Mouse (Mus musculus) splenic B cell, adult 2 months (primary cell): ENCODE results near the gene 1700049E17Rik2.
"Not testable (repeated sequence)": the region's sequence is repeated elsewhere in the genome, so short reads cannot be mapped to it uniquely, and the experiment has no call there.

Source experiments
- DNase-seq: peaks from one replicate; pipeline ENCODE4 v3.0.0-alpha.2; 2011; ENCODE audit warnings: low read depth, low spot score
- H3K27me3 ChIP-seq: 2 replicates; pipeline ENCODE4 v1.6.1; 2012; ENCODE audit warnings: mild to moderate bottlenecking, low read length, moderate library complexity, mixed read lengths; ENCODE audit not compliant: control insufficient read depth, poor library complexity, insufficient read depth, severe bottlenecking
- H3K36me3 ChIP-seq: 2 replicates; pipeline ENCODE4 v1.6.1; 2012; ENCODE audit warnings: mild to moderate bottlenecking, low read length, moderate library complexity, mixed read lengths; ENCODE audit not compliant: control insufficient read depth, poor library complexity, insufficient read depth, severe bottlenecking

The 1700049E17Rik2 gene

GRCm38 (mm10) chr14:41572911-41573310 lies at the start of gene 1700049E17Rik2:
1700049E17Rik2 (plus strand) TSS chr14:41573211.
- not testable (repeated sequence) for H3K36me3 ChIP-seq, H3K27me3 ChIP-seq, DNase-seq

DNA sequence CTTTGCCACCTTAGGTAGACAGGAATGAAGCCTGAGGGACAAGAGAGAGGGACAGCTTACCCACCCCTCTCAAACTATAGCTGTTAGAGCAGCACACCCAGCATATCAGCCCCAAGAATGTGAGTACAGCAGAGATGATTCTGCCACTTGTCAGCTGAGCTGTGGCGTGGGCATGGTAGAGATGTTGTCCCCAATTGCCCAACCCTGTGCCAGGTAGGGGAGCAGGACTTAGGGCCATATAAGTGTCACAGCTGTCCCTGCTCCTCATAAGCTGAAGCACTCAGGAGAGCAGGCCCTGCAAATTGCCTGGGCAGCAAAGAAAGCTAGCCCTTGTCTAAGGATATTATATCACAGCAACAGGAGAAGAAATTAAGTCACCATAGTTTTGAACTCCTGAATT lies 48.3 kb upstream of the 1700049E17Rik2 start:
- H3K27me3 ChIP-seq, H3K36me3 ChIP-seq, DNase-seq: not testable (repeated sequence)

GRCm38 (mm10) chr14:41555483-41555882 lies 17.5 kb upstream of the 1700049E17Rik2 start, which contains the start of gene Gm7970:
Gm7970 (minus strand) TSS chr14:41555583.
- H3K27me3 ChIP-seq, H3K36me3 ChIP-seq, DNase-seq: not testable (repeated sequence)

DNA sequence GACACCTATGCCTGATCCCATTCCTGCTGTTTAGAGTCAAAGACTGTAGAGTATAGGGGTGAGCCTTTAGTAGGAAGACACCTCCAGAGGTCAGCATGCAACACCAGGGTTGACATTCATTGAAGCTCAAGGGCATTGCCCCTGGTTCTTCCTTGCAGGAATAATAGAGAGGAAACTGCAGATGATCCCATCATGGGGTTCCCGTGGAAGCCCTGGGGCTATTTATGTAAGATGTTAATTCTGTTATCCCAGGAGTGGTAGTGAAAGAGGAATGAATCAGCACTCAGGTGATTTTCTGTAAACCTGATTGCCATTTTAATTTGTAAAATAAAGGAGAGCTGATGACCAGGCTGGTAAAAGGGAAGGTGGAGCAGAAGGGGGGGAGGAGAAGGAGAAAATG lies 13.3 kb downstream of the 1700049E17Rik2 start:
- not testable (repeated sequence) for H3K27me3 ChIP-seq, H3K36me3 ChIP-seq, DNase-seq

- H3K36me3 ChIP-seq, DNase-seq, H3K27me3 ChIP-seq: not testable (repeated sequence)
These were observed 27.9 kb downstream of the 1700049E17Rik2 start for GRCm38 (mm10) chr14:41600935-41601334.

DNA sequence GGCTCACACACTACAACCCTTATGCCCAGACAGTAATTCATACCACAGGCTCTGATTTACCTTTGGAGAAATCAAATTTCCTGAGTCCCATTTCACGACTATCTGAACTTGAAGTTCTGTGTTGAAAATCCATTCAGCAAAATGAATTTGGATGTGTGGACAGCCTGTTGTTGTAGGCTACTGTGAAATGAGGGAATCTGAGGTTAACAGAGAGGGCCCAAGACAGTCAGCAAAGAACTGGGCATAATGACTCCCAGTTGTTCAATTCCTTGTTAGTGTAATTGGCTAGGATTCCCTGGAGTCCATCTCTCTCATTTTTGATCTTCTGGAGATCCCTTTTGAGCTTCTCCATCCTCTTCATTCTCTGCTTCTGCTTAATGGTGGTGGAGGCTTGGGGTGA lies 37.7 kb downstream of the 1700049E17Rik2 start:
- not testable (repeated sequence) for H3K36me3 ChIP-seq, H3K27me3 ChIP-seq, DNase-seq

DNA sequence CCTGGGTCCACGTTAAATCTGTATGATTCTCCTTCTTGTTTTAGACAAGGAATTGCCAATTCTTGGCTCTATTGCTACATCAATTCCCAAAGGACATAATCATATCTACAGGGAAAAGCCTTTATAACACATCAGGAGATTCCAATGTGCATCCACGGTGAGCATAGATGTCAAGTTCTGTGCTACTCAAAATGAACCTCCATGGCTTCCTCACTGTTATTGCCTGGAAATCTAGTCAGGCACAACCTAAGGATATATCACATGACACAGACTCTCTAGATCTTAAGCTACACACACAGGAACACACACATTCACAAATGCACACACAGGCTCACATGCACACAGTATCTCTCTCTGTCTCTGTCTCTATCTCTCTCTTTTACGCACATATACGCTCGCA lies 49.5 kb downstream of the 1700049E17Rik2 start:
- H3K27me3 ChIP-seq, H3K36me3 ChIP-seq, DNase-seq: not testable (repeated sequence)

- H3K27me3 ChIP-seq, DNase-seq, H3K36me3 ChIP-seq: not testable (repeated sequence)
These were observed 51.5 kb downstream of the 1700049E17Rik2 start, which contains the start of gene Gm3072 for GRCm38 (mm10) chr14:41624512-41624911. Gm3072 (minus strand) TSS chr14:41624612.

- not testable (repeated sequence) for DNase-seq, H3K27me3 ChIP-seq, H3K36me3 ChIP-seq
These were observed 57.1 kb downstream of the 1700049E17Rik2 start for GRCm38 (mm10) chr14:41630144-41630543.
